Mouse (Mus musculus) layer of hippocampus, adult 2 months (tissue): ENCODE results near the gene Tyw5. TPM values are rescaled to one million over a fixed set of nuclear protein-coding genes. Genes with fewer than 3 reads are reported as not detected.
A peak's percentile ranks its signal among the peaks of the same experiment; 100 is the strongest.

Source experiments
- DNase-seq, 2 experiments: peaks; one replicate each; pipeline ENCODE4 v3.0.0; 2022; ENCODE audit warnings: low spot score in 2 of 2
- H3K27ac ChIP-seq: fragments of 200-600 bp; 2 replicates; pipeline ENCODE4 v1.8.1; 2022
- H3K4me3 ChIP-seq: fragments of 200-600 bp; 2 replicates; pipeline ENCODE4 v1.8.1; 2022; ENCODE audit warnings: mild to moderate bottlenecking
- CTCF ChIP-seq: fragments of 200-600 bp; conservative IDR thresholded peaks from 2 replicates; pipeline ENCODE4 v1.8.1; 2022; ENCODE audit warnings: antibody characterized with exemption, mild to moderate bottlenecking, moderate library complexity
- total RNA-seq, 2 experiments: library from RNA; stranded (reverse); gene quantifications; 2 replicates each; pipeline ENCODE4 v1.2.3; 2021

Gene Tyw5
- total RNA-seq, 2 experiments from 2014 or later: 23.8 to 25.9 TPM

- no peak overlapping the region for H3K27ac ChIP-seq
- H3K4me3 ChIP-seq: 0 out of 2 replicates have a peak overlapping the region, but pooled peaks have one; percentile 4
- DNase-seq: no peak
- no peak for TF ChIP-seq CTCF
These were observed 2.1 kb upstream of the Tyw5 start for GRCm38 (mm10) chr1:57408994-57409393.

GRCm38 (mm10) chr1:57402116-57402515 is 4.8 kb downstream of the Tyw5 start:
- Histone ChIP-seq H3K27ac (no peak overlapping the region), H3K4me3 (no peak overlapping the region)
- DNase-seq: no peak
- no peak for TF ChIP-seq CTCF

- no peak for TF ChIP-seq CTCF
- Histone ChIP-seq H3K27ac (peak overlapping the region; percentile 73), H3K4me3 (no peak overlapping the region)
- no peak for DNase-seq
These were observed 6.0 kb downstream of the Tyw5 start for GRCm38 (mm10) chr1:57400877-57401276.

GRCm38 (mm10) chr1:57400321-57400720 is 6.6 kb downstream of the Tyw5 start:
- no peak for DNase-seq
- H3K27ac ChIP-seq: peak overlapping the region; percentile 73
- no peak for TF ChIP-seq CTCF
- H3K4me3 ChIP-seq: no peak overlapping the region

GRCm38 (mm10) chr1:57394051-57394450 is 12.8 kb downstream of the Tyw5 start:
- no peak overlapping the region for H3K4me3 ChIP-seq
- peak; percentile 93 for TF ChIP-seq CTCF
- peak; percentile 34 to 72 for DNase-seq
- H3K27ac ChIP-seq: no peak overlapping the region

GRCm38 (mm10) chr1:57392417-57392816 is 14.5 kb downstream of the Tyw5 start:
- no peak overlapping the region for H3K4me3 ChIP-seq
- DNase-seq: no peak
- TF ChIP-seq CTCF: no peak

GRCm38 (mm10) chr1:57390993-57391790 is 15.7 kb downstream of the Tyw5 start:
- DNase-seq: no peak
- TF ChIP-seq CTCF: no peak
- H3K27ac ChIP-seq: no peak overlapping the region
- no peak overlapping the region for H3K4me3 ChIP-seq

More at GRCm38 (mm10) chr1:57392417-57392816, 14.5 kb downstream of the Tyw5 start:
- H3K27ac ChIP-seq: no peak overlapping the region

GRCm38 (mm10) chr1:57388402-57389155 is 18.3 kb downstream of the Tyw5 start:
- TF ChIP-seq CTCF: no peak
- H3K27ac ChIP-seq: peak overlapping the region; percentile 84
- H3K4me3 ChIP-seq: no peak overlapping the region
- DNase-seq: no peak

GRCm38 (mm10) chr1:57387876-57388275 is 19.0 kb downstream of the Tyw5 start:
- H3K4me3 ChIP-seq: no peak overlapping the region
- H3K27ac ChIP-seq: peak overlapping the region; percentile 84
- no peak for TF ChIP-seq CTCF
- DNase-seq: peak; percentile 60 to 74

- no peak for DNase-seq
- Histone ChIP-seq H3K4me3 (no peak overlapping the region), H3K27ac (peak overlapping the region; percentile 84)
- no peak for TF ChIP-seq CTCF
These were observed 20.4 kb downstream of the Tyw5 start for GRCm38 (mm10) chr1:57386519-57386918.

GRCm38 (mm10) chr1:57377376-57378341 is 29.2 kb downstream of the Tyw5 start, which contains the start of gene 1700066M21Rik:
1700066M21Rik (plus strand) TSS chr1:57377620.
- peak; percentile 93 to 96 for DNase-seq
- Histone ChIP-seq H3K27ac (peak within 1 kb of the TSS; percentile 95), H3K4me3 (peak within 1 kb of the TSS; percentile 89)
- TF ChIP-seq CTCF: no peak

GRCm38 (mm10) chr1:57376806-57377205 is 30.1 kb downstream of the Tyw5 start:
- DNase-seq: no peak
- no peak overlapping the region for H3K27ac ChIP-seq
- H3K4me3 ChIP-seq: peak overlapping the region; percentile 89
- TF ChIP-seq CTCF: no peak
